Mouse (Mus musculus): Measurements from ENCODE around the gene Grin3b. TPM values are rescaled to one million over a fixed set of nuclear protein-coding genes. Genes with fewer than 3 reads are reported as not detected.

Gene Grin3b
- polyA plus RNA-seq, 1 experiment from 2014 or later: 0.36 TPM

GRCm38 (mm10) chr10:79928030-79928694 lies 42.4 kb upstream of the Grin3b start:
- ATAC-seq (ENCODE audit: insufficient number of reproducible peaks, insufficient read depth, low FRiP score, low read depth): no peak
- Histone ChIP-seq H3K4me2 (replicated peaks; ENCODE audit: low read depth, low read length) (peak overlapping the region; percentile 83), H3K27ac (ENCODE audit: low read length) (peak overlapping the region; percentile 96), H3K9ac (replicated peaks; ENCODE audit: low read depth, low read length) (peak overlapping the region; percentile 85), H3K4me3 (ENCODE audit: low read depth, low read length) (peak overlapping the region; percentile 77), H3K9me3 (ENCODE audit: control insufficient read depth, low read depth, low read length) (no peaks in the 10 kb centered on the region), H3K36me3 (ENCODE audit: control insufficient read depth, insufficient read depth, low read length) (peaks cover 18% of the 10 kb centered on the region), H3K27me3 (ENCODE audit: control insufficient read depth, insufficient read depth, low read length) (peaks cover 1% of the 10 kb centered on the region; the same call in 1 of the 2 replicates), H3K4me1 (ENCODE audit: control insufficient read depth, insufficient read depth, low read length) (peaks cover 37% of the 10 kb centered on the region)
- under 1% methylated on average over 28 of the region's 29 CpGs for WGBS

DNA sequence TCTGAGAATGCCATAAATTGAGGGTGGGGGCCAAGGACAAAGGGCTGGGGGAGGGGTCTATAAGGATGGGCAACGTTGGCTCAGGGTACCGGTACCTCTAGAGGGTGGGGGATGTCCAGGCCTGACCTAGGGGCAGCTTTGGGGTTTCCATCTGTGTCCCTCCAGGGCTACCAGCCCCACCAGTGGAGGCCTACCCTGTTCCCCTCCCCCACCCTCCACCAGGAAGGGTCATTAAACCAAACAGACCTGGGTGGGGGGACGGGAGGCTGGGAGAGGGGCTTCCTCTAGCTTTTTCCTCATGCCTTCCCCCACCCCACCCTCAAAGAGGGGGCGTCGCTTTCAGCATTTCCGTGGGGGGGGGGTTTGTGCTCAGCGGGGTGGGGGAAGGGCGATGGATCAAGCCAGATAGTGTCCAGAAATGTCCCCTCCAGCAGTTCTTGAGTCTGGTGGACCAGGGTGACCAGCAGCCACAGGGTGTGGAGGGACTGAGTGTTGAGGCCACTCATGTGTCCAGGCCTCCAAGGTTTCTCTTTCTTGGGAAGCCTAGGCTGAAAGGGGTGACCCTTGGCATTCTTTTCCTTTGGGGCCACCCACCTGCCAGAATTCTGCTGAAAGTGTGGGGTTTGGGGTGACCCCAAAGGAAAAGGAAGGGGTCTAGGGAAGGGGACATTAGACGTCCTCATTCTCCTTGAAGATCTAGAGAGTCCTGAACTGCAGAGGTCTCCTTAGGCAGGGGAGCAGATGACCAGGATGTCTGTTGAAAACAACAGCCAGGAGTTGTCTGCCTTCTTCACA lies 41.4 kb upstream of the Grin3b start:
- H3K36me3 ChIP-seq (ENCODE audit: control insufficient read depth, insufficient read depth, low read length): peaks cover 22% of the 10 kb centered on the region
- WGBS: 17% methylated on average over 9 of the region's 9 CpGs
- peaks cover 46% of the 10 kb centered on the region for H3K4me1 ChIP-seq (ENCODE audit: control insufficient read depth, insufficient read depth, low read length)

DNA sequence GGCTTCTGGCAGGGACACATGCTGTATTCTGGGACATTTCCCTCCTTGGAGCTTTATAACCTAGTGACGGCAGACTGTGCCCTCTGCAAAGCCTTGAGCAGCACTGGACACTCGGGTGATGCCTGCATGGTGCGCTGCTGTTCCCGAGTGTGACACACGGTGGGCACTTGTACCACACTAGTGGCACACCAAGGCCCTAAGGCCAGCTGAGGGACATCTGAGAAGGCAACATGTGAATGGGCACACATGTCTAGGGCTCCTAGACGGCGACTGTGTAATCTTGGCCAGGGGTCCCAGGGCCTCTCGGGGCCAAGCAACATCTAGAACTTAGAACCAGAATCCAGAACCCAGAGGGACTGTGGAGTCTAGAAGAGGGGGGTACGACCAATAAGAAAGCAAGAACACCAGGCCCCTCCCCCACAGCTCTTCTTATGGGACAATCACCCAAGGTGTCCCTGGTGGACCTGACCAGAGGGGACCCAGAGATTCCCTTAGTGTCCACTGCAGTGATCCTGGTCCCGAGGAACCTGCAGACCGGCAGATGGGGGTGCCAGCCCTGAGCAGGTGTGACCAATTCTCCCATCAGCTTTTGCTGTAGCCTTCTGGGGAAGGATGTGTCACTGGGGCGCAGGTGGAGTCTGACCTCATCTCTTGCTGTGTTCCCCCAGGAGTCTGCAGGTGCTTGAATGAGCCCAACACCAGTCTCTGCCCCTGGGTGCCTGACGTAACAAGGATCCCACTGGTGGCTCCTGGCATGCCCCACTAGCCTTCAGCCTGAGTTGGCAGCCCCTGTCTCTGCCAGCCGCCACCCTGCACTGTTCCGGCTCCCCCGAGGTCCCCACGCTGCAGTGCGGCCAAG lies 40.3 kb upstream of the Grin3b start:
- ATAC-seq (ENCODE audit: insufficient number of reproducible peaks, insufficient read depth, low FRiP score, low read depth): no peak
- no peak overlapping the region for H3K9ac ChIP-seq (replicated peaks; ENCODE audit: low read depth, low read length)
- no peak overlapping the region for H3K27ac ChIP-seq (ENCODE audit: low read length)
- peaks cover 22% of the 10 kb centered on the region for H3K36me3 ChIP-seq (ENCODE audit: control insufficient read depth, insufficient read depth, low read length)
- no peaks in the 10 kb centered on the region for H3K9me3 ChIP-seq (ENCODE audit: control insufficient read depth, low read depth, low read length)
- H3K27me3 ChIP-seq (ENCODE audit: control insufficient read depth, insufficient read depth, low read length): no peaks in the 10 kb centered on the region
- H3K4me2 ChIP-seq (replicated peaks; ENCODE audit: low read depth, low read length): no peak overlapping the region
- peaks cover 54% of the 10 kb centered on the region for H3K4me1 ChIP-seq (ENCODE audit: control insufficient read depth, insufficient read depth, low read length)
- 87% methylated on average over 18 of the region's 18 CpGs for WGBS
- no peak overlapping the region for H3K4me3 ChIP-seq (ENCODE audit: low read depth, low read length)

More for the DNA sequence above, 41.4 kb upstream of the Grin3b start:
- no peaks in the 10 kb centered on the region for H3K9me3 ChIP-seq (ENCODE audit: control insufficient read depth, low read depth, low read length)
- H3K4me2 ChIP-seq (replicated peaks; ENCODE audit: low read depth, low read length): peak overlapping the region; percentile 83
- H3K9ac ChIP-seq (replicated peaks; ENCODE audit: low read depth, low read length): no peak overlapping the region; the same call in 1 of the 2 replicates
- H3K27me3 ChIP-seq (ENCODE audit: control insufficient read depth, insufficient read depth, low read length): no peaks in the 10 kb centered on the region
- H3K4me3 ChIP-seq (ENCODE audit: low read depth, low read length): peak overlapping the region; percentile 77
- peak overlapping the region; percentile 48; the same call in 1 of the 2 replicates for H3K27ac ChIP-seq (ENCODE audit: low read length)
- no peak for ATAC-seq (ENCODE audit: insufficient number of reproducible peaks, insufficient read depth, low FRiP score, low read depth)

DNA sequence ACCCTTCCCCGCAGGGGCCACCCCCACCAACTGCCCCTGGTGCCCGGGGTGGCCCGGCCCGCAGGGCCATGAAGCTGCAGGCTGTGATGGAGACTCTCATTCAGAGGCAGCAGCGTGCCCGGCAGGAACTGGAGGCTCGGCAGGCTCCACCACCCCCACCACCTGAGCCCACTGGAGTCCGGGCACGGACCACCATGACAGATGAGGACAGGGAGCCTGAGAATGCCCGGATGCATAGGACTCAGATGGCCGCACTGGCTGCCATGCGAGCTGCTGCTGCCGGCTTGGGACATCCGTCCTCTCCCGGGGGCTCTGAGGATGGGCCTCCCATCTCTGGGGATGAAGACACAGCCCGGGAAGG lies 39.7 kb upstream of the Grin3b start:
- Histone ChIP-seq H3K27ac (ENCODE audit: low read length) (no peak overlapping the region), H3K4me2 (replicated peaks; ENCODE audit: low read depth, low read length) (no peak overlapping the region), H3K4me1 (ENCODE audit: control insufficient read depth, insufficient read depth, low read length) (peaks cover 50% of the 10 kb centered on the region), H3K4me3 (ENCODE audit: low read depth, low read length) (no peak overlapping the region), H3K9me3 (ENCODE audit: control insufficient read depth, low read depth, low read length) (no peaks in the 10 kb centered on the region), H3K9ac (replicated peaks; ENCODE audit: low read depth, low read length) (no peak overlapping the region), H3K27me3 (ENCODE audit: control insufficient read depth, insufficient read depth, low read length) (no peaks in the 10 kb centered on the region), H3K36me3 (ENCODE audit: control insufficient read depth, insufficient read depth, low read length) (peaks cover 22% of the 10 kb centered on the region)
- no peak for ATAC-seq (ENCODE audit: insufficient number of reproducible peaks, insufficient read depth, low FRiP score, low read depth)
- 92% methylated on average over 16 of the region's 16 CpGs for WGBS

GRCm38 (mm10) chr10:79931797-79932196 lies 38.7 kb upstream of the Grin3b start:
- ATAC-seq (ENCODE audit: insufficient number of reproducible peaks, insufficient read depth, low FRiP score, low read depth): no peak
- no peak overlapping the region for H3K4me2 ChIP-seq (replicated peaks; ENCODE audit: low read depth, low read length)
- H3K9me3 ChIP-seq (ENCODE audit: control insufficient read depth, low read depth, low read length): no peaks in the 10 kb centered on the region
- no peak overlapping the region for H3K9ac ChIP-seq (replicated peaks; ENCODE audit: low read depth, low read length)
- WGBS: 82% methylated on average over 9 of the region's 9 CpGs
- no peak overlapping the region for H3K27ac ChIP-seq (ENCODE audit: low read length)
- no peaks in the 10 kb centered on the region for H3K27me3 ChIP-seq (ENCODE audit: control insufficient read depth, insufficient read depth, low read length)
- H3K4me3 ChIP-seq (ENCODE audit: low read depth, low read length): no peak overlapping the region
- peaks cover 52% of the 10 kb centered on the region for H3K4me1 ChIP-seq (ENCODE audit: control insufficient read depth, insufficient read depth, low read length)
- peaks cover 22% of the 10 kb centered on the region for H3K36me3 ChIP-seq (ENCODE audit: control insufficient read depth, insufficient read depth, low read length)

- Histone ChIP-seq H3K36me3 (ENCODE audit: control insufficient read depth, insufficient read depth, low read length) (peaks cover 26% of the 10 kb centered on the region), H3K9me3 (ENCODE audit: control insufficient read depth, low read depth, low read length) (no peaks in the 10 kb centered on the region), H3K4me1 (ENCODE audit: control insufficient read depth, insufficient read depth, low read length) (peaks cover 58% of the 10 kb centered on the region), H3K4me2 (replicated peaks; ENCODE audit: low read depth, low read length) (no peak overlapping the region), H3K4me3 (ENCODE audit: low read depth, low read length) (no peak overlapping the region), H3K9ac (replicated peaks; ENCODE audit: low read depth, low read length) (no peak overlapping the region), H3K27ac (ENCODE audit: low read length) (peak overlapping the region; percentile 55; the same call in 1 of the 2 replicates), H3K27me3 (ENCODE audit: control insufficient read depth, insufficient read depth, low read length) (no peaks in the 10 kb centered on the region)
- WGBS: 19% methylated on average over 8 of the region's 8 CpGs
- ATAC-seq (ENCODE audit: insufficient number of reproducible peaks, insufficient read depth, low FRiP score, low read depth): no peak; the same call in 1 of the 2 replicates
These were observed 37.8 kb upstream of the Grin3b start for GRCm38 (mm10) chr10:79932736-79933135.

- Histone ChIP-seq H3K4me2 (replicated peaks; ENCODE audit: low read depth, low read length) (no peak overlapping the region), H3K27me3 (ENCODE audit: control insufficient read depth, insufficient read depth, low read length) (no peaks in the 10 kb centered on the region), H3K4me1 (ENCODE audit: control insufficient read depth, insufficient read depth, low read length) (peaks cover 58% of the 10 kb centered on the region), H3K9ac (replicated peaks; ENCODE audit: low read depth, low read length) (no peak overlapping the region), H3K9me3 (ENCODE audit: control insufficient read depth, low read depth, low read length) (no peaks in the 10 kb centered on the region), H3K27ac (ENCODE audit: low read length) (peak overlapping the region; percentile 55; the same call in 1 of the 2 replicates), H3K4me3 (ENCODE audit: low read depth, low read length) (no peak overlapping the region), H3K36me3 (ENCODE audit: control insufficient read depth, insufficient read depth, low read length) (peaks cover 31% of the 10 kb centered on the region)
- no peak for ATAC-seq (ENCODE audit: insufficient number of reproducible peaks, insufficient read depth, low FRiP score, low read depth)
- 60% methylated on average over 9 of the region's 9 CpGs for WGBS
These were observed 37.3 kb upstream of the Grin3b start for GRCm38 (mm10) chr10:79933145-79933679.

GRCm38 (mm10) chr10:79933861-79934260 lies 36.7 kb upstream of the Grin3b start:
- Histone ChIP-seq H3K9ac (replicated peaks; ENCODE audit: low read depth, low read length) (no peak overlapping the region), H3K4me3 (ENCODE audit: low read depth, low read length) (no peak overlapping the region), H3K4me2 (replicated peaks; ENCODE audit: low read depth, low read length) (no peak overlapping the region), H3K36me3 (ENCODE audit: control insufficient read depth, insufficient read depth, low read length) (peaks cover 35% of the 10 kb centered on the region), H3K27ac (ENCODE audit: low read length) (0 out of 2 replicates have a peak overlapping the region, but pooled peaks have one; percentile 55), H3K9me3 (ENCODE audit: control insufficient read depth, low read depth, low read length) (no peaks in the 10 kb centered on the region), H3K27me3 (ENCODE audit: control insufficient read depth, insufficient read depth, low read length) (no peaks in the 10 kb centered on the region), H3K4me1 (ENCODE audit: control insufficient read depth, insufficient read depth, low read length) (peaks cover 57% of the 10 kb centered on the region)
- ATAC-seq (ENCODE audit: insufficient number of reproducible peaks, insufficient read depth, low FRiP score, low read depth): no peak
- WGBS: 73% methylated on average over 6 of the region's 6 CpGs
